Mouse (Mus musculus) common myeloid progenitor, adult 5-6 weeks (primary cell): ENCODE measurements around the gene Dlx6. TPM values are rescaled to one million over a fixed set of nuclear protein-coding genes. Genes with fewer than 3 reads are reported as not detected.

Source experiments
- ATAC-seq: replicated peaks from 2 replicates; pipeline ENCODE4 v1.8.0; 2016; ENCODE audit warnings: low read depth, mild to moderate bottlenecking, moderate TSS enrichment, inconsistent platforms; ENCODE audit not compliant: poor library complexity, severe bottlenecking
- total RNA-seq: library from RNA; stranded (forward); fragments of 200-1000, 187-1606 nt; gene quantifications from 2 replicates; pipeline ENCODE4 v1.2.3, GENCODE M21; 2017

The Dlx6 gene
- total RNA-seq, 1 experiment from 2014 or later: not detected

- ATAC-seq: peak; percentile 29; the same call in 1 of the 2 replicates
Measured at GRCm38 (mm10) chr6:6859111-6859949, 3.8 kb upstream of the Dlx6 start.

GRCm38 (mm10) chr6:6859950-6860410, 3.2 kb upstream of the Dlx6 start:
- ATAC-seq: peak; percentile 19

DNA sequence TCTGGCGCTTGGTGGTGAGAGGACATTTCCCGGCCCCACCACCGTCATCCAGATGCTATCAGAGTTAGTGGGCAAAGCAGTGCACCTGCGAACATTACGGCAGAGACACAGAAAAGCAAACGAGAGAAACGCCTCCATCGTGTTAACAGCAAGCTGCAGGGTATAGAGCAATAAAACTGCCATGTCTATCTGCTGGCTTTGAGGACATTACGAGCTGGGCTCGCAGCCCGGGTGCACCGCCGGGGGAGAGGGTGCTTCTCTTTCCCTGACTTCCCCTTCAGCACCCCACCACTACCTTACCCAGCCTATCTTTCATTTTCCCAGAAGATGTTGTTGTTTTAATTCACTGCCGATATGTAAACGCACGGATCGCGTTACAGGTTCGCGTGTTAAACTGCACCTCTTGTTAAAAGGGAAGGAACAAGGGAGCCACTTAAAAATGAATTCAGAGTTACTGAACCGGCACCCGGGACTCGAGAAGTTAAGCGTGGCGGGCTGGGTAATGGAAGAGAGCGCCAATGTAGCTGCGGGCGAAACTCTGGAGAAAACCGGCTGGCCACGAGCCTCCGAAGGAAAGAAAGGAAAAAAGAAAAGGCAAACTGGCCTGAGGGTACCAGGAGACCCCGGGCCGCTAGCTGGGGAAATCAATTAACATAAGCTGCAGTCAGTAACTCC, 2.6 kb upstream of the Dlx6 start:
- peak; percentile 46 for ATAC-seq

DNA sequence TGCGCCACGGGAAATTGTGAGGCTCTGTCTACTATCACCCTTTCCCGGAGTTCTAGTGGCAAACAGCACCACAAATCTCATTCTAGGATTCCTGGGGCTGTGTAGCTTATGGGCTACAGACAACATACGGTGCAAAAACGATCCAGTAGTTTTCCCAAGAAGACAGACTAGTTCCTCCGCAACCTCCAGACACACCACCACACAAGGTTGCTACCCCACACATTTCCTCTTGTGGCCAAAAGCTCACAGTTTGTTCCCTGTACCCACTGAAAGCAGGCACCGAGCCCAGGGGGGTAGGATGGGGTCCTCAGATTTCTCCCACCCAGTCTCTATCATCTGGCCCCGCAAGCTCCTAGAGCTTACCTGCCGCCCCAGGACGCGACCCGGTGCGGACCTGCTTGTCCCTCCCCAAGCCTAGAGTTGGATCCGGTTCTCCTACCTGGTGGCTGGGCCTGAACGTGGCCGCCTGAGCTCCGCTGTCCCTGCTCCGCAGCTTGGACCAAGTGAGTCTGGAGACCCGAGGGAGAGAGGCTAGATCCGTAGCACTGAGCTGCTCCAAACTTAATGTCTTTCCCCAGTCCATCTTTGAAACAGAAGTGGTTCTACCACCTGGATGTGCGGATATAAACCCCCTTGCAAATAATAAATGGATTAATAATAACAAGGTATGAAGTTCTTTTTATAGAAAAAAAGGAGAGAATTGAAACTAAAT, 1.9 kb upstream of the Dlx6 start:
- no peak for ATAC-seq

DNA sequence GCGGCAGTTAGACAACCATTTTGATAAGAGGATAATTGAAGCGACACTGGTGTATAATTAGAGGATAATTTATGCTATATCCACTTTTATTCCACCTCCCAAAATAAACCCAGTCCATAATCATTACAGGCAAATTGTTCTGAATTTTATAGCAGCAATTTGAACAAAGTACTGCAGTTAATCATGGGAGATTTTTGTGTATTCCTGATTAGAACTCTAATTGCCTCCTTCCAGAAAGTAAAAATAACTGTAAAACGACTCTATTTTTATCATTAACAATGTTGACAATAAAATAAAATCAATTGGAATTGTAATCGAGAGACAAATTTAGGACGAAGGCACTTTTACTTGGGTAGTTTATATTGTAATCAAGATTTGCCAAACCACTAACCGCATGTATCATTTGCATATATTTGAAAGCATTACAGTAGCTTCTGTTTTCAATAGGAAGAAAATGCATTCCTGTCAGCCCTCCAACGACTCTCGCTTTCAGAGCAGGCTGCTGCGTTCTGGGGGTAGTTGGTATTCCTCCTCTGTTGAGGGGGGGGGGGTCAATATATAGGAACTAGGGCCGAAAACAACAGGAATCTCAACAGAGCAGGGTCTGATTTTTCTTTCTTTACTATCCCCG, 1.2 kb upstream of the Dlx6 start:
- no peak for ATAC-seq

- no peak for ATAC-seq
Measured at GRCm38 (mm10) chr6:6862611-6863010, 523 bp upstream of the Dlx6 start.

DNA sequence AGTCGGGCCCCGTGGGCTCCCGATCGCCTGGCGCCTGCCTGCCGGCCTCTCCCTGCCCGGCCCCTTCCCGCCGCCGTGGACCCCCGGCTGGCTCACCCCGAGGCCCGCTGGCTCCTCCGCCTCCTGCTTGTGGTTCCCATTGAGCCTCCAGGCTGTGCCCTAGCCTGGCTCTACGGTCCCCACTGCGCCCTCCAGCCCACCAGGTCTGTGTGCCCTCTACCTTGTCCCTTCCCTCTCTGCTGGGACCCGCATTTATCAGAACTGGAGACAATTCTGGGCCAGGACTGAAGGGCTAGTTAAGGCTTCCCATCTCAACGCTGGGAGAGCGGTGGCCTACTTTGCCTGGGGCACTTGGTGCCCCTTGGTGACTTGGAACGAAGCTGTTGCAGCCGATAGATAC, 821 bp downstream of the Dlx6 start:
- ATAC-seq: no peak

- ATAC-seq: no peak
Measured at GRCm38 (mm10) chr6:6864441-6865440, 1.6 kb downstream of the Dlx6 start.

- no peak for ATAC-seq
Measured at GRCm38 (mm10) chr6:6867031-6867430, 3.9 kb downstream of the Dlx6 start.

DNA sequence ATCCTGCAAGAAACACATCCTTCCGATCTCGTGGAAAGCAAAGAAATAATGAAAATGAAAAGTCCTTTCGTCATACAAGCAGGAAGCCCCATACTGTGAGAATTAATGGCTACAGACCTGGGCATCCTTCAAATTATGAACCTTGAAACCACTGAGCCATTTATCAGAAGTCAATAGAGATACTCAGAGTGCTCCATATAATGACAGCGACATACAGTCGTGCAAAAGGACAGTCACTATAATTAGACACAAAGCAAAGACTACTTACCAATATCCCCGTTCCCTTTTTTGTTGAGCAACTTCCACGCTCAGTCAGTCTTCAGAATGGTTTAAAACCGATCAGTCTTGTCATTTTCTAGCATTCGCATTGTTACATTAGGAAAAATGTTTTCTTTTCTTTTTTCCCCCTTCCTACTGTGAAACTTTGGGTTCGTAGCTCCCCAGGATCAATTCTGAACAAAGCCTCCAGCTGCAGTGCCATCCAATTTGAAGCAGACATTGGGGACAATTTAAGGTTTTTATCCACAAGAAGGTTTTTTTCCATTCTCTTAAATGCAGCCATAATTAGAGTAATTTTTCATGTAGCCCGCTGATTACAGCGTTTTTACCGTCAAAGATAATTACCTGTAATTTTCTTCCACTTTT, 6.0 kb downstream of the Dlx6 start:
- no peak for ATAC-seq

DNA sequence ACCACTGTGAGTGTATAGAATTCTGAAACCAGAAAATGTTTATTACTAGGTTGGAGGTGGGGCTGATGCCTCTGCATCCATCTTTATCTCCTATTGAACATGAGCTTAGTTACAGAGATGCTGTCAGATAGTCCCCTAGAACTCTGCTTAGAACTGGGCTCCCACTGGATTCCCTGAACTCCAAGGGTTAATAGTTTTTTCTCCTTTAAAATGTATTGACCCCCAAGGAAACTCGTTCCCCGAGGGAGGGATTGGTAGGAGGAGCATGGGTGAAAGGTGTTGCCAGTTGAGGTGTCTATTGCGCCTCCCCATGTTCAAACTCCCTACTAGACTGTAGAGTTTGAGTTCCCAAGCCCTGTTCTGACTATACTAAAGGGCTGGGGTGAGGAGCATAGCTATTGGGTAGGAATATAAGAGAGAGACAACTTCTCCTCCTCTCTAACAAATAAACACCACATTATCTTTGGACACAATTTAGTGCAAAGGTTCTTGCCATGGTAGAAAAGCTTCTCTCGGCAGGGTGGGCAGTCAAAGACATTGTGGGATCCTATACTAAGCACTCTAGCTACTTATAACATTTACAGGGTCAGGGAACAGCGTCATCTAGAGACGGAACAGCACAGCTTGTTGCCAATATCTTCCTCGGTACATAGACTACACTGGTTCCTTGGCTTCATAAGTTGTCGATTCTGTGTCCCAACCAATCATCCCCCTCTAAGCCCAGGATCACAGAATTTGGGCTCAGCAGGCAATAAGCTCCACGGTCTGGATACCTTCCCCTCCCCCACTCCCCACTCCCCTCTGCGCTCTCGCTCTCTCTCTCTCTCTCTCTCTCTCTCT, 7.0 kb downstream of the Dlx6 start:
- ATAC-seq: no peak

- no peak for ATAC-seq
Measured at GRCm38 (mm10) chr6:6870876-6871420, 7.8 kb downstream of the Dlx6 start.

DNA sequence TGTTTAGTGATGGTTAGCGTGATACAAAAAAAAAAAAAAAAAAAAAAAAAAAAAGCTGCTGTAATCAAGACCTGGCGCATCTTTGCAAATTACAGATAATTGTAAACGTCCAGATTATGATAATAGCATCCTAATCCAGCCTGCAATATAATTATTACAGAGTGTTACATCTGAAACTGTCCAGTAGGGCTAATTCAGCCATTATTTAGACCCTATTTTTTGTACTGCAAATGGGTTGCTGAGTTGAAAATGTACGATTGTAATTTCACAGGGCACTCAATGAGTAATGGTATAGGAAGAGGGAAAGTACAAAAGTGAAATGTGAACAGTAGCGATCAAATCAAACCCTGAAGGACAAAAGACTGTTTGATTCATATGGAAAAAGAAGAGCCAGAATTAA, 8.6 kb downstream of the Dlx6 start:
- no peak for ATAC-seq

- no peak for ATAC-seq
Measured at GRCm38 (mm10) chr6:6872873-6873272, 9.7 kb downstream of the Dlx6 start.

DNA sequence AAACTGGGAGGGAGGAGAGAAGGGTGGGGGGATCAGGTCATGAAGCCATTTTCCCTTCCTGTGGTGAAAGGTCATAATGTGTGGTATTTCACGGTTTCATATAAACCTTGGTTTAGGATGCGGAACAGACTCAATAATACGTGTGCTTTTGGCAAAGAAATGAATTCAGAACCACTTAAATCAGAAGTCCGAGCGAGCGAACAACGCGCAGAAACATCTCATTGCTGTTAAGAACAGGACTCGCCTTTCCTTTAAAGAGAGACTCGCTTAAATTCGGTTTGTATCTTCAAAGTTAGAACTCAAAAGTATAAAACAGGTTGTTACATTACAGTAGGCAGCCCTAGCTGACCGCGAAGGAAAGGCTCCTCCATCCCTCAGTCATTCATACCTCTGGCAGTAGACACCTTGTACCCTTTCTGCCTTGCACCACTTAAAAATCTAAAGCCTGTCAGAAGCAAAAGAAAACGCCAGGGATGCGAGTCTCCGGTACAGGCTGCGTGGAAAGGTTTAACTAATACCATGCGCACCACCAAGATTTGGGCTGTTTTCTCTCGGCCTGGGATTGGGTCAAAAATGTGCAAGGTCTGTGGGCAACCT, 10.4 kb downstream of the Dlx6 start:
- ATAC-seq: no peak

- no peak; the same call in 1 of the 2 replicates for ATAC-seq
Measured at GRCm38 (mm10) chr6:6874073-6874771, 11.1 kb downstream of the Dlx6 start.

- no peak for ATAC-seq
Measured at GRCm38 (mm10) chr6:6875136-6875535, 12.0 kb downstream of the Dlx6 start.
